Mouse (Mus musculus) R1 (cell line): ENCODE measurements around the gene Zfp764.
A peak's percentile ranks its signal among the peaks of the same experiment; 100 is the strongest.
"Not testable (repeated sequence)": the region's sequence is repeated elsewhere in the genome, so short reads cannot be mapped to it uniquely, and the experiment has no call there.

Experiments used
- DNase-seq: peaks from one replicate; pipeline ENCODE4 v3.0.0-alpha.2; 2018; ENCODE audit warnings: low read depth, low spot score

The Zfp764 gene

DNA sequence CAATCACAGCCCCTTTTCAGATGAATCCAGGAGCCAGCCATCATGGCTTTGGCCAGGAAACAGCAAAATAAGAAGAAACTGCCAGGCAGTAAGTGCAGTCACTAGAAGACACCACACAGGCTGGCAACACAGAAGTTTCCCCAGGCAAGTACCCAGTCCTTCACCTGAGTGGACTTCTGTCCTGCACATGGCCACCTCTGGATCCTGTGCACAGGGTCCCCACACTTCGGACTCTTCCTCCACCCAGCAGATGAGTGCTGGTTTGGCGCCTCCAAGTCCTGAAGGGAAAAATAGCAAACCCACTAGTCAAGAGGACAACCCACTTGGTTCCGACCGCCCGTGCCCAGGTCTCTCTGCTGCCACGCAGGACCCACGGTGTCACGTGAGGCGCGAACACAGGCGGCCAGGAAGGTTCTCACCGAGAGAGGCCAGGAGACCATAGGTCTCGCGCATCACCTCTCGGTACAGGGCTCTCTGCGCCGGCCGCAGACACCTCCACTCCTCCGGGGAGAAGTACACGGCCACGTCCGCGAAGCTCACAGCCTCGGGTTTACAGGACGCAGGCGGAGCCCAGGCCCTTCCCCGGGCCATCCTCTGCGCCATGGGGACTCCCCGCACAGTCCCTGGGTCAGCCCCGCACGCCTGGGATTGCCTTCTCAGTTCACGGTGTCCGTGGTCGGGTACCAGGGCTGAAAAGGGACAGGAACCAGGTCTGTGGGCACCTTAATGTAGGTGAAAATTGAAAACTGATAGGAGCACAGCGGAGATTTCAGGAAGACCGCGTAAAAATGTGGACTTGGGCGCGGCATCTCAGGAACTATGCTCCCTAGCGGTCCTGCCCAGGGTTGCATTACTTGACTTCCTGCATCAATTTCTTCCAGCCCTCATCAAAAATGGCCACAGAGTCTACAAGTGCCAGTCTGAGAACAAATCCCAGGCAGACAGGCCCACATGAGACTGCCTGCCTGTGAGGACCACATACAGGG, at the start of gene Zfp764:
TSS of gene Zfp764 (minus strand) at position 821 of the 986 bp plus-strand sequence.
- DNase-seq = peak; percentile 93

- peak; percentile 90 for DNase-seq
Measured at GRCm38 (mm10) chr7:127454905-127455304, 48.3 kb upstream of the Zfp764 start.

DNA sequence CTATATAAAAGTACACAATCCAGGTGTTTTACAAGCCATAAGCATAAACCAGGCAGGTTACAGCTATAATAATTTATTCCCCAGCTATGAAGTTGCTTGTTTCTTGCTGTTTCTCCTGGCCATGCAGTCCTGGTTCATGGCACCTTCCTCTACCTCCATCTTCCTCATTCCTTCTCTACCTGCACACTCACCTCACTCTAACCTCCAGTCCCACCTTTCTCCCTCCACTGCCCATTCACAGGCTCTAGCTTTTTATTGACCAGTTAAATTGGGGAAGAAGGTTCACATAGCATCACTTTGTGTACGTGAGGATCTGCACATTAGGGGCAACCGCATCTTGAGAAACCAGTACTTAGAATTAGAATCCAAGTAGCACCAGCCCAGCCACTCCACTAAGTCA, 46.4 kb upstream of the Zfp764 start:
- no peak for DNase-seq

DNA sequence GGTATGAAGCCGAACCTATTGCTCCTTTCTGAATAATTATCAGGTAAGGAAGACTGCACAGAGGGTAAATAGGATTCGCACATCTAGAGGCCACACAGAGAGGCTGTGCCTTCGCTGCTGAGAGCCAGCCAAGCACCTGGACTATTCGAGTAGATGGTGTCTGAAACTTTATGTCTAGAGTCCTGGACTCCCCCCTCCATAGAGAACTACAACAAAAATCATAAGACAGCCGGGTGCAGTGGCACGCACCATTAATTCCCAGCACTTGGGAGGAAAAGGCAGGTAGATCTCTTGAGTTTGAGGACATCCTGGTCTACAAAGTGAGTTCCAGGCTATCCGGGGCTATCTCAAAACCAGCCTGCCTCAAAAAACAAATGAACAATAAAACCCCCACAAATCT, 43.3 kb upstream of the Zfp764 start:
- no peak for DNase-seq

DNA sequence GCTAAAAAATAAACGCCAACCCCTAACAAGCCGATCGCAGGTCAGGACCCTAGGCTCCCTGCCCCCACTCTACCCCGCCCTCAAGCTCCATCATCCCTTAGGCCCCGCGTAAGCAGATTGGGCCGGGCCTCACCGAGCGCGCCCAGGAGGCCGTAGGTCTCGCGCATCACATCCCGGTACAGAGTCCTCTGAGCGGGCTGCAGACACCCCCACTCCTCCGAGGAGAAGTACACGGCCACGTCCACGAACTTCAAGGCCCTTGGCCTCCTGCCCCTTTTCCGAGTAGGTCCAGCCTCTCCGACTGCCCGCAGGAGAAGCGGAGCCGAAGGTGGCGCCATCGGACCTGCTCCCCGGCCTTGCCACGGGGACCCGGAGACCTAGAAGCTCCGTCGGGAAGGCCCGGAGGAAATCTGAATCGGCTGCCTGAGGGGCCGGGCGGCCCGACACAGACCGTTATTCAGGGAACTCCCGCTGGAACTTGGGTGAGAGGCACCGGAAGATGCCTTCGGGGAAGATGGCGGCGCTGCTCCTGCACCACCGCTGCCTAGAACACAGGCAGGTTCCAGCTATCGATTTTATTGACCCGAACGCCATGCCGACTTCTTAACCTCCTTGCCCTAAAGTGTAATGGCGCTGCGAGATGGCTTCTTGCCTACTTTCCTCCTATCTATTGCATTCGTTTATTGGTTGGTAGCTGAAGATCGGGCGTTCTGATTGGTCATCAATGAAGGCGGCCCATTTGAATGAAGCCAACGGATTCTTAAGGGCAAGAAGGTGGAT, 42.1 kb upstream of the Zfp764 start, which contains the start of gene Zfp689:
TSS of gene Zfp689 (minus strand) at position 638 of the 780 bp plus-strand sequence.
- DNase-seq = peak; percentile 99

DNA sequence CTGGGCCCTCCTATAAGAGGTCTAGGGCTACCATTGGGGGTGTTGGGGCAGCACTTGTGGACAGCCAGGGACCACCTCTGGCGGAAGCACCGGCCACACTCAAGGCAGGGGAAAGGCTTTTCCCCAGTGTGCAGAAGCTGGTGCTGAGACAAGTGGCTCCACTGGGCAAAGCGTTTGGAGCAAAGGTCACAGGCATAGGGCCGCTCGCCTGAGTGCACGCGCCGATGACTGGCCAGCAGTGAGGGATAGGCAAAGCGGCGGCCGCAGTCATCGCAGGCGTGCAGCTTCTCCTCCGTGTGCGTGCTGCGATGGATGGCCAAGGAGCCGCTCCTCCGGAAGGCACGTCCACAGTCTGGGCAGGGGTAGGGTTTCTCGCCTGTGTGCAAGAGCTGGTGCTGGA, 37.4 kb upstream of the Zfp764 start:
- no peak for DNase-seq

- DNase-seq = peak; percentile 71
Measured at GRCm38 (mm10) chr7:127437724-127438123, 31.1 kb upstream of the Zfp764 start.

- no peak for DNase-seq
Measured at GRCm38 (mm10) chr7:127435206-127435605, 28.6 kb upstream of the Zfp764 start.

- DNase-seq = no peak
Measured at GRCm38 (mm10) chr7:127426354-127426753, 19.7 kb upstream of the Zfp764 start.

- DNase-seq = no peak
Measured at GRCm38 (mm10) chr7:127425911-127426310, 19.3 kb upstream of the Zfp764 start.

GRCm38 (mm10) chr7:127425291-127425690, 18.7 kb upstream of the Zfp764 start:
- no peak for DNase-seq

- no peak for DNase-seq
Measured at GRCm38 (mm10) chr7:127422247-127422646, 15.6 kb upstream of the Zfp764 start.

- peak; percentile 93 for DNase-seq
Measured at GRCm38 (mm10) chr7:127421388-127422191, 15.0 kb upstream of the Zfp764 start, which contains the start of gene Zfp688. Gene Zfp688 (minus strand): TSS chr7:127422068.

GRCm38 (mm10) chr7:127411418-127411817, 4.8 kb upstream of the Zfp764 start:
- no peak for DNase-seq

DNA sequence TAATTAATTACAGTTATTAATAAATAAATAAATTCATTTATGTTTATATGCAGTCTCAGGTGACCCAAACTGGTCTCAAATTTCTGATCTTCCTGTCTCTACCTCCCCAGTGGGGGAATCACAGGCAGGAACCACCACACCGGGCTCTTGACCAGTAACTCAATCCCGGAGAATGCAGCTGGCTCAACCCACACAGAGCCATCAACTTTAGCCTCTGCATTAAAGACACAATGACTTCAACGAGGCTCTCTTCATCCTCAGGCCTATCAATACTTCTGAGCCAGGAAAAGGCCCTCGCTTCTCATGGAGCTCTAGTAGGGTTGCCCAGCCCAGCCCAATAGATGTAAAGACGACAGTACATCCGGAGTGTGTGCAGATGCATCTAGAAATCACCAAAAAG, 2.5 kb downstream of the Zfp764 start:
- DNase-seq = not testable (repeated sequence)

DNA sequence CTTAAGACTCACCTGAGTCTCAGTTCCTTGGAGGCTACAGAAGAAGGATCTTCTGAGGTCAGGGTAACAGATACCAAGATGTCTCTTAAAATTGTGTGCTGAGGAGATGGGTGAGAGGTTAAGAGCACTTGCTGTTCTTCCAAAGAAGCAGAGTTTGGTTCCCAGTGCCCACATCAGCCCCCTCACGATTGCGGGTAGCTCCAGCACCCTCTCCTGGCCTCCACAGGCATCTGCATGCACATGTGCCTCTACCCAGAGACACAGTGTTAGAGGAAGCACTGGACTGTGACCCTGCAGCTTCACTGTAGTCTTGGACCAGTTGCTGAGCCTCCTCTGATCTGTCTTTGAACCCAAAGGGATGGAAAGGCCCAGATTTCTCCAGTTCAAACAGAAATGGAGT, 3.6 kb downstream of the Zfp764 start:
- DNase-seq = peak; percentile 41

GRCm38 (mm10) chr7:127400355-127400754, 6.3 kb downstream of the Zfp764 start:
- DNase-seq = no peak

DNA sequence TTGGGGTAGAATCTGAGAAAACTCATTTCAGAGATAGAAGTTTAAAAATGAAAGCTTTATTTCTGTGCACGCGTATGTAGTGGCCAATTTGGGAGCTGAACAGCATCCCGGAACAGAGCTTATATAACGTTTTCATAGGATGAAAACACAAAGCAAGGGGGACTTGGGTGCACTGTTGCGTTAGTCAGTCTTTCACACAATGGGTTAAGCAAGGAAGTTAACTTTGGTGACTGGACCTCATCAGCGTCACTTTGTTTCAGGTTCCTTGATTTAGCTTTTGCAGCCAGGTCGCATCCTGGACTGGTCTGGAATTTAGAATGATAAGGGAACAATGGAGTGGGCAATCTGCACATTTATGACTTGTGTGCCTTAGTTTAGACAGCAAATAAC, 12.7 kb downstream of the Zfp764 start:
- no peak for DNase-seq

GRCm38 (mm10) chr7:127393157-127393943, 13.3 kb downstream of the Zfp764 start, which contains the start of gene E430018J23Rik:
Gene E430018J23Rik (minus strand): TSS chr7:127393629.
- DNase-seq = peak; percentile 99

- peak; percentile 39 for DNase-seq
Measured at GRCm38 (mm10) chr7:127392251-127392824, 14.3 kb downstream of the Zfp764 start.
